Mouse (Mus musculus): ENCODE data around the gene Arhgap23. TPM values are rescaled to one million over a fixed set of nuclear protein-coding genes. Genes with fewer than 3 reads are reported as not detected.

The Arhgap23 gene
- total RNA-seq, 4 experiments from 2014 or later = 3.4 to 5.2 (median 4.5) TPM

- DNase-seq (ENCODE audit: low spot score in 2 of 2) = no peak
These were observed 87.0 kb downstream of the Arhgap23 start for GRCm38 (mm10) chr11:97502383-97502782.

- DNase-seq (ENCODE audit: low spot score in 2 of 2) = no peak
These were observed 87.5 kb downstream of the Arhgap23 start for GRCm38 (mm10) chr11:97502846-97503245.

- no peak for DNase-seq (ENCODE audit: low spot score in 2 of 2)
These were observed 90.5 kb downstream of the Arhgap23 start for GRCm38 (mm10) chr11:97505784-97506183.

- no peak for DNase-seq (ENCODE audit: low spot score in 2 of 2)
These were observed 91.0 kb downstream of the Arhgap23 start for GRCm38 (mm10) chr11:97506331-97506730.

GRCm38 (mm10) chr11:97508198-97508597 is 92.9 kb downstream of the Arhgap23 start:
- DNase-seq (ENCODE audit: low spot score in 2 of 2) = no peak

GRCm38 (mm10) chr11:97509058-97509457 is 93.7 kb downstream of the Arhgap23 start:
- no peak for DNase-seq (ENCODE audit: low spot score in 2 of 2)

- no peak for DNase-seq (ENCODE audit: low spot score in 2 of 2)
These were observed 94.6 kb downstream of the Arhgap23 start for GRCm38 (mm10) chr11:97509715-97510485.

GRCm38 (mm10) chr11:97510966-97511660 is 95.8 kb downstream of the Arhgap23 start:
- peak; percentile 29 to 60 for DNase-seq (ENCODE audit: low spot score in 2 of 2)

- peak in 1 of 2 experiments; percentile 15 for DNase-seq (ENCODE audit: low spot score in 2 of 2)
These were observed 96.5 kb downstream of the Arhgap23 start for GRCm38 (mm10) chr11:97511661-97512369.

- no peak for DNase-seq (ENCODE audit: low spot score in 2 of 2)
These were observed 97.2 kb downstream of the Arhgap23 start for GRCm38 (mm10) chr11:97512511-97512910.

GRCm38 (mm10) chr11:97513066-97513465 is 97.7 kb downstream of the Arhgap23 start:
- DNase-seq (ENCODE audit: low spot score in 2 of 2) = no peak

- no peak for DNase-seq (ENCODE audit: low spot score in 2 of 2)
These were observed 105.2 kb downstream of the Arhgap23 start for GRCm38 (mm10) chr11:97520541-97520940.

- DNase-seq (ENCODE audit: low spot score in 2 of 2) = no peak
These were observed 106.6 kb downstream of the Arhgap23 start for GRCm38 (mm10) chr11:97521741-97522474.

- no peak for DNase-seq (ENCODE audit: low spot score in 2 of 2)
These were observed 107.8 kb downstream of the Arhgap23 start for GRCm38 (mm10) chr11:97523107-97523506.

- DNase-seq (ENCODE audit: low spot score in 2 of 2) = no peak
These were observed 108.5 kb downstream of the Arhgap23 start for GRCm38 (mm10) chr11:97523827-97524261.

GRCm38 (mm10) chr11:97524306-97524705 is 109.0 kb downstream of the Arhgap23 start:
- no peak for DNase-seq (ENCODE audit: low spot score in 2 of 2)

- no peak for DNase-seq (ENCODE audit: low spot score in 2 of 2)
These were observed 110.0 kb downstream of the Arhgap23 start for GRCm38 (mm10) chr11:97525313-97525712.

- DNase-seq (ENCODE audit: low spot score in 2 of 2) = no peak
These were observed 113.0 kb downstream of the Arhgap23 start for GRCm38 (mm10) chr11:97528282-97528808.

GRCm38 (mm10) chr11:97530069-97530468 is 114.7 kb downstream of the Arhgap23 start:
- DNase-seq (ENCODE audit: low spot score in 2 of 2) = no peak

- DNase-seq (ENCODE audit: low spot score in 2 of 2) = no peak
These were observed 115.6 kb downstream of the Arhgap23 start for GRCm38 (mm10) chr11:97530961-97531360.
